Mouse (Mus musculus) olfactory bulb, adult 2 months (tissue): ENCODE measurements around the gene Syt3. TPM values are rescaled to one million over a fixed set of nuclear protein-coding genes. Genes with fewer than 3 reads are reported as not detected.

Experiments
- H3K27ac ChIP-seq: fragments of 200-500 bp; 2 replicates; pipeline ENCODE4 v1.5.1; 2012; ENCODE audit warnings: low read depth, low read length; ENCODE audit not compliant: insufficient read depth
- H3K4me1 ChIP-seq: fragments of 200-500 bp; 2 replicates; pipeline ENCODE4 v1.6.1; 2012; ENCODE audit warnings: low read length; ENCODE audit not compliant: control insufficient read depth, insufficient read depth
- H3K4me3 ChIP-seq: fragments of 200-500 bp; 2 replicates; pipeline ENCODE4 v1.5.1; 2012; ENCODE audit warnings: mild to moderate bottlenecking, low read depth, low read length, moderate library complexity; ENCODE audit not compliant: insufficient read depth
- CTCF ChIP-seq: fragments of 200-500 bp; IDR thresholded peaks from 2 replicates; pipeline ENCODE4 v1.5.1; 2012; ENCODE audit warnings: low read depth, mild to moderate bottlenecking, low read length, moderate library complexity; ENCODE audit not compliant: insufficient read depth
- POLR2A ChIP-seq: fragments of 200-500 bp; IDR thresholded peaks from 2 replicates; pipeline ENCODE4 v1.6.1; 2012; ENCODE audit warnings: mild to moderate bottlenecking, low read depth, low read length, moderate library complexity; ENCODE audit not compliant: insufficient read depth
- WGBS: fragments of 180-500 bp; shearing (Covaris S2); methylation state at CpG from one replicate; pipeline ENCODE4 v1.1.7; 2018; 5-methylcytosine and 5-hydroxymethylcytosine counted together
- polyA plus RNA-seq: library from polyadenylated mRNA; stranded (reverse); fragments of >200 nt; gene quantifications from 2 replicates; pipeline ENCODE4 v1.2.4, GENCODE M21; 2012; ENCODE audit warnings: low replicate concordance; ENCODE audit not compliant: missing spikeins, insufficient read depth, insufficient read length

Gene Syt3
- polyA plus RNA-seq, result not detected in 2 replicates

- Histone ChIP-seq H3K4me1 (peaks cover 13% of the 10 kb centered on the region), H3K4me3 (peak within 1 kb of the TSS; percentile 73), H3K27ac (peak within 1 kb of the TSS; percentile 84)
- no peak for TF ChIP-seq CTCF
- peak; percentile 26; the same call in 1 of the 2 replicates for TF ChIP-seq POLR2A
- under 1% methylated on average over 31 of the region's 33 CpGs for WGBS
Measured at GRCm38 (mm10) chr7:44383980-44384715, at the start of gene Syt3. Syt3 (plus strand) TSS chr7:44384102.

GRCm38 (mm10) chr7:44334139-44334538, 49.8 kb upstream of the Syt3 start:
- 65% methylated on average over 14 of the region's 14 CpGs for WGBS
- peaks cover 41% of the 10 kb centered on the region for H3K4me1 ChIP-seq
- TF ChIP-seq CTCF, result no peak
- no peak overlapping the region for H3K4me3 ChIP-seq
- no peak overlapping the region for H3K27ac ChIP-seq

- no peak for TF ChIP-seq CTCF
- TF ChIP-seq POLR2A, result no peak
- Histone ChIP-seq H3K27ac (peak overlapping the region; percentile 75; the same call in 1 of the 2 replicates), H3K4me3 (peak overlapping the region; percentile 70), H3K4me1 (peaks cover 50% of the 10 kb centered on the region)
- WGBS, result 3% methylated on average over 22 of the region's 40 CpGs
Measured at GRCm38 (mm10) chr7:44335031-44335878, 48.6 kb upstream of the Syt3 start.

GRCm38 (mm10) chr7:44336046-44337021, 47.6 kb upstream of the Syt3 start:
- H3K4me1 ChIP-seq, result peaks cover 55% of the 10 kb centered on the region
- peak overlapping the region; percentile 70 for H3K4me3 ChIP-seq
- H3K27ac ChIP-seq, result peak overlapping the region; percentile 80
- 2% methylated on average over 50 of the region's 54 CpGs for WGBS
- TF ChIP-seq CTCF, result no peak
- no peak for TF ChIP-seq POLR2A

GRCm38 (mm10) chr7:44337121-44337849, 46.6 kb upstream of the Syt3 start:
- Histone ChIP-seq H3K4me3 (peak overlapping the region; percentile 70), H3K4me1 (peaks cover 64% of the 10 kb centered on the region), H3K27ac (no peak overlapping the region)
- TF ChIP-seq POLR2A (no peak), CTCF (no peak)
- 6% methylated on average over 32 of the region's 32 CpGs for WGBS

- WGBS, result 34% methylated on average over 6 of the region's 6 CpGs
- no peak overlapping the region for H3K27ac ChIP-seq
- no peak overlapping the region for H3K4me3 ChIP-seq
- peaks cover 57% of the 10 kb centered on the region for H3K4me1 ChIP-seq
- no peak for TF ChIP-seq POLR2A
- TF ChIP-seq CTCF, result no peak
Measured at GRCm38 (mm10) chr7:44340226-44340625, 43.7 kb upstream of the Syt3 start.

GRCm38 (mm10) chr7:44341119-44341518, 42.8 kb upstream of the Syt3 start:
- Histone ChIP-seq H3K4me3 (no peak overlapping the region), H3K4me1 (peaks cover 53% of the 10 kb centered on the region), H3K27ac (0 out of 2 replicates have a peak overlapping the region, but pooled peaks have one; percentile 18)
- WGBS, result 77% methylated on average over 10 of the region's 10 CpGs
- TF ChIP-seq CTCF (no peak), POLR2A (no peak)

- no peak for TF ChIP-seq CTCF
- TF ChIP-seq POLR2A, result no peak
- H3K4me3 ChIP-seq, result no peak overlapping the region
- WGBS, result 17% methylated on average over 5 of the region's 5 CpGs
- H3K4me1 ChIP-seq, result peaks cover 47% of the 10 kb centered on the region
- 0 out of 2 replicates have a peak overlapping the region, but pooled peaks have one; percentile 18 for H3K27ac ChIP-seq
Measured at GRCm38 (mm10) chr7:44341714-44342113, 42.2 kb upstream of the Syt3 start.
